Mouse (Mus musculus): ENCODE data around the gene Csnk2a1. TPM values are rescaled to one million over a fixed set of nuclear protein-coding genes. Genes with fewer than 3 reads are reported as not detected.

Gene Csnk2a1
- polyA plus RNA-seq, 1 experiment from 2014 or later, result 107 TPM

DNA sequence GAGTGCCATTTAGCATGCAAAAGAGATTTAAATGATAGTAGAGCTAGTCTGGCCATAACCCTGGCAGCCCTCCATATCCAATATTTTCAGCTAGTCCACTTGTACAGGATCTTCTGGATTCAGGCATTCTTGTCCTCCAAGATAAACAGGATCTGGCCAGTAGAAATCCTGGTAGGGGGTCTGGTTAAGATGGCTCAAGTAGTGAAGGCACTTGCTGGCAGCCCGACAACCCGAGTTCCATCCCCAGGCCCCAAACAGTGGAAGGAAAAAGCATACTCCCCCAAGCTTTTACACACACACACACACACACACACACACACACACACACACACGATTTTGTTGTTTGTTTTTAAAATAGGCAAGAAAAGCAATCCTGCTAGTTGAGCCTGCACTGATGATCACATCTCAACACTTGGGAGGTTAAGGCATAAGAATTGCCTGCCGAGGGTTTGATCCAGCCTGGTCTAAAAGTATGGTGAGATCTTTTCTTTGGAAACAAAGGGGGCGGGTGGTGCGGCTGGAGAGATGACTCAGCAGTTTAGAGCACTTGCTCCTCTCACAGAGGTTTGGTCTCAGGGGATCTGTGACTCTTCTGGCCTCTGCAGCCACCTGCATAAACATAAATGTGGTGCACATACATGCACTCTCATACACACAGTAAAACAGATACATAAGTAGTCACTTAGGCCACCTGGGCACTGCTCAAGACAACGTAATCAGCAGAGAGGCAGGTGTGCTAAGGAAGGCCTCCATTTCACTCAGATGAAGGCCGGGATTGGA lies 2.9 kb upstream of the Csnk2a1 start:
- ATAC-seq, result no peak

DNA sequence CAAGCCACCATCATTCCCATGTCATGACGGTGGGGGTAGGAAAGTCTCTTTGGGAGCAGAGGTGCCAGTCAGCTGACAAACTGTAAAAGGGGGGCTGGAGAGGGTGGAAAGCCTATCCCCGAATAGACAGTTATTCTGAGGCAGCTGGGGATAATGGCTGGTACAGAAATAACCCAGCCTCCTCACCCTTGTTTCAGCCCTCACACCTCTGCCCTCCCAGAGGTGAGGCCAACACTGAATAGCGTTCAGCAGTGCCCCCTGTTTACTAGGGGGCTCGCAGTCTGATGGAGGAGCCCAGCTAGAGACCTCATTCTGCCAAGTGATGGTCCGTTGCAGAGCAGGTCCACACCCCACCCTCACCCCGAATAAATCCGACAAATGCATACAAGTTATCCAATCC lies 1.1 kb upstream of the Csnk2a1 start:
- no peak overlapping the region for H3K9ac ChIP-seq (ENCODE audit: low read depth, low read length)
- H3K4me3 ChIP-seq (ENCODE audit: low read depth, low read length), result no peak overlapping the region
- H3K4me2 ChIP-seq (ENCODE audit: low read length), result no peak overlapping the region
- H3K36me3 ChIP-seq (ENCODE audit: control insufficient read depth, insufficient read depth, low read length), result no peaks in the 10 kb centered on the region
- H3K9me3 ChIP-seq (replicated peaks; ENCODE audit: control insufficient read depth, low read length, poor library complexity, severe bottlenecking), result no peaks in the 10 kb centered on the region
- peaks cover 20% of the 10 kb centered on the region for H3K4me1 ChIP-seq (ENCODE audit: control insufficient read depth, insufficient read depth, low read length)
- no peaks in the 10 kb centered on the region for H3K27me3 ChIP-seq (ENCODE audit: control insufficient read depth, insufficient read depth, low read depth, low read length)
- WGBS, result 80% methylated on average over 7 of the region's 7 CpGs
- no peak for ATAC-seq
- no peak overlapping the region for H3K27ac ChIP-seq (ENCODE audit: low read length)

More for the DNA sequence above, 2.9 kb upstream of the Csnk2a1 start:
- Histone ChIP-seq H3K4me3 (ENCODE audit: low read depth, low read length) (no peak overlapping the region), H3K27me3 (ENCODE audit: control insufficient read depth, insufficient read depth, low read depth, low read length) (no peaks in the 10 kb centered on the region), H3K27ac (ENCODE audit: low read length) (no peak overlapping the region), H3K9me3 (replicated peaks; ENCODE audit: control insufficient read depth, low read length, poor library complexity, severe bottlenecking) (no peaks in the 10 kb centered on the region), H3K36me3 (ENCODE audit: control insufficient read depth, insufficient read depth, low read length) (no peaks in the 10 kb centered on the region), H3K4me2 (ENCODE audit: low read length) (no peak overlapping the region), H3K4me1 (ENCODE audit: control insufficient read depth, insufficient read depth, low read length) (peaks cover 17% of the 10 kb centered on the region), H3K9ac (ENCODE audit: low read depth, low read length) (no peak overlapping the region)
- WGBS, result 64% methylated on average over 8 of the region's 8 CpGs

DNA sequence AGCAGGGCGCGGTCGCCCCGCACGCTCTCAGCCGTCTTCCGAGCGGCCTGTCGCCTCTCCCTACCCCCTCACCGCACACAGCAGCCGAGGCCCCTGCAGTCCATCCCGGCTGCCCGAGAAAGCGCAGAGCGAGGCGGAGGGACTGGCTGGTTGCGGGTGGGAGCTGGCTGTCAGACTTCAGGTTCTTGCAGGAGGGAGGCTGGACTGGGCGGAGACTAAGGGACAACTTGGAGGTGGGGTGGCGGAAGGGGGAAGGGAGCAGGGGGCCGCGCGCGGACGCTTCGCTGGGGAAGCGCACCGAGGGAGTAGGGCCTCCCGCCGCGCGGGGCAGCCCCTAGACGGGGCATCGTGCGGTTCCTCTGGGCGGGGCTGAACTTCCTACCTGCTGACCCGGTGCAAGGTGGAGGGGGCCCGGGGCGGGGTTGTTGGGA lies 427 bp downstream of the Csnk2a1 start:
- no peaks in the 10 kb centered on the region for H3K27me3 ChIP-seq (ENCODE audit: control insufficient read depth, insufficient read depth, low read depth, low read length)
- no peaks in the 10 kb centered on the region for H3K36me3 ChIP-seq (ENCODE audit: control insufficient read depth, insufficient read depth, low read length)
- peak overlapping the region; percentile 97 for H3K27ac ChIP-seq (ENCODE audit: low read length)
- peak overlapping the region; percentile 98 for H3K9ac ChIP-seq (ENCODE audit: low read depth, low read length)
- ATAC-seq, result peak; percentile 88
- H3K4me2 ChIP-seq (ENCODE audit: low read length), result peak overlapping the region; percentile 81
- peaks cover 20% of the 10 kb centered on the region for H3K4me1 ChIP-seq (ENCODE audit: control insufficient read depth, insufficient read depth, low read length)
- WGBS, result 0% methylated on average over 38 of the region's 38 CpGs
- H3K4me3 ChIP-seq (ENCODE audit: low read depth, low read length), result peak overlapping the region; percentile 98
- H3K9me3 ChIP-seq (replicated peaks; ENCODE audit: control insufficient read depth, low read length, poor library complexity, severe bottlenecking), result no peaks in the 10 kb centered on the region

DNA sequence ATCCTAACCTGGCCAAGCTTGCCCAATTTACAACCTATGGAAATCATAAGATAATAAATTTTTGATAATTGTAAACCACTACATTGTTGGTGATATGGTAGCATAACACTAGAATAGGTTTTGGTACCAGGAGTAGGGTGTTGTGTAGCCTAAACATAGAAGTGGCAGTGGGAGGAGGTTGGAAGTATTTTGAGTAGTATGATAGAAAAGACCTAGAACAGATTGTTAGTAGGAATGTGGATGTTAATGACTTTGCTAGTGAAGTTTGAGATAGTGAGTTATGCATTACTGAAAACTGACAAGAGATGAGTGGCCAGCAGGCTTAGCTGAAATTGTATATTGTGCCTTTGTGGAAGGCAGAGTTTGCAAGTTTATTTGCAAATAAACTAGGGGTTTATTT lies 3.4 kb downstream of the Csnk2a1 start:
- Histone ChIP-seq H3K9me3 (replicated peaks; ENCODE audit: control insufficient read depth, low read length, poor library complexity, severe bottlenecking) (no peaks in the 10 kb centered on the region), H3K27me3 (ENCODE audit: control insufficient read depth, insufficient read depth, low read depth, low read length) (no peaks in the 10 kb centered on the region), H3K4me3 (ENCODE audit: low read depth, low read length) (no peak overlapping the region), H3K9ac (ENCODE audit: low read depth, low read length) (no peak overlapping the region), H3K4me2 (ENCODE audit: low read length) (no peak overlapping the region), H3K27ac (ENCODE audit: low read length) (no peak overlapping the region), H3K36me3 (ENCODE audit: control insufficient read depth, insufficient read depth, low read length) (no peaks in the 10 kb centered on the region), H3K4me1 (ENCODE audit: control insufficient read depth, insufficient read depth, low read length) (peaks cover 20% of the 10 kb centered on the region)
- ATAC-seq, result no peak

DNA sequence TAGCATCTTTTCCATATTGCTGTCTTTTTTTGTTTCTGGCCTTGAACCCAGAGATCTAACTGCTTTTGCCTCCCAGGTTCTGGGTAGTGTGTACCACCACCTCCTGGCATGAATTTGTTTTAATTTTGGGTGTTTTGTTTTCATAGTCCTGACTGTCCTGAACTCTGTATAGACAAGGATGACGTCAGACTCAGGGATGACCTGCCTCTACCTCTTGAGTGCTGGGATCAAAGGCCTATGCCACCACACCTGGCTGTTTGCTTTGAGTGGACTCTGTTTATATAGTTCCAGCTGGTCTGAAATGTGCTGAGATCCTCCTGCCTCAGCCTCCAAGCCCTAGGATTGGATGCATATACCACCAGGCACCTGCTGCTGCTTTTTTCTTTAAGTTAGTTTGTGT lies 11.3 kb downstream of the Csnk2a1 start:
- H3K9ac ChIP-seq (ENCODE audit: low read depth, low read length), result no peak overlapping the region
- no peaks in the 10 kb centered on the region for H3K9me3 ChIP-seq (replicated peaks; ENCODE audit: control insufficient read depth, low read length, poor library complexity, severe bottlenecking)
- 94% methylated on average over 1 of the region's 1 CpGs for WGBS
- H3K4me1 ChIP-seq (ENCODE audit: control insufficient read depth, insufficient read depth, low read length), result peaks cover 3% of the 10 kb centered on the region; the same call in 1 of the 2 replicates
- no peak overlapping the region for H3K4me3 ChIP-seq (ENCODE audit: low read depth, low read length)
- H3K4me2 ChIP-seq (ENCODE audit: low read length), result no peak overlapping the region
- 0 out of 2 replicates have a peak, but pooled peaks have one; percentile 39 for ATAC-seq
- H3K36me3 ChIP-seq (ENCODE audit: control insufficient read depth, insufficient read depth, low read length), result no peaks in the 10 kb centered on the region
- H3K27ac ChIP-seq (ENCODE audit: low read length), result no peak overlapping the region
- no peaks in the 10 kb centered on the region for H3K27me3 ChIP-seq (ENCODE audit: control insufficient read depth, insufficient read depth, low read depth, low read length)

DNA sequence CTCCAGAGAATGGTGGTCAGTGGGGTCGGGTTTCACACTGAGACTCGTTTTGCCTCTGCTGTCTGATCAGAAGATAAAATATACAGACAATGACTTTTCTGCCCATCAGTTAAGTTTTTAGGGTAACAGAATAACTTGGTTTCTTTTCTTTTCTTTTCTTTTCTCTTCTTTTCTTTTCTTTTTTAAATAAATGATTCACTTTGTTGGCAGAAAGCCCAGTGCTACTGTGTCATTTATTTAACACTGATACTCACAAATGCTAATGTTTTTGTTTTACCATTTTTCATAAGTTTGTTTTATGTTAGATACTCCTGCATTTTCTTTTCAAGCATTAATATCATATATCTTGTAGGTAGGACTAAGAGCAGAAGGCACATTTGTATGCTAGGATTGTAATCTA lies 13.9 kb downstream of the Csnk2a1 start:
- no peak overlapping the region for H3K4me2 ChIP-seq (ENCODE audit: low read length)
- WGBS, result 61% methylated on average over 2 of the region's 2 CpGs
- H3K4me3 ChIP-seq (ENCODE audit: low read depth, low read length), result no peak overlapping the region
- no peak overlapping the region for H3K9ac ChIP-seq (ENCODE audit: low read depth, low read length)
- no peaks in the 10 kb centered on the region for H3K9me3 ChIP-seq (replicated peaks; ENCODE audit: control insufficient read depth, low read length, poor library complexity, severe bottlenecking)
- H3K4me1 ChIP-seq (ENCODE audit: control insufficient read depth, insufficient read depth, low read length), result peaks cover 3% of the 10 kb centered on the region; the same call in 1 of the 2 replicates
- ATAC-seq, result no peak
- H3K27me3 ChIP-seq (ENCODE audit: control insufficient read depth, insufficient read depth, low read depth, low read length), result no peaks in the 10 kb centered on the region
- H3K36me3 ChIP-seq (ENCODE audit: control insufficient read depth, insufficient read depth, low read length), result no peaks in the 10 kb centered on the region
- no peak overlapping the region for H3K27ac ChIP-seq (ENCODE audit: low read length)

DNA sequence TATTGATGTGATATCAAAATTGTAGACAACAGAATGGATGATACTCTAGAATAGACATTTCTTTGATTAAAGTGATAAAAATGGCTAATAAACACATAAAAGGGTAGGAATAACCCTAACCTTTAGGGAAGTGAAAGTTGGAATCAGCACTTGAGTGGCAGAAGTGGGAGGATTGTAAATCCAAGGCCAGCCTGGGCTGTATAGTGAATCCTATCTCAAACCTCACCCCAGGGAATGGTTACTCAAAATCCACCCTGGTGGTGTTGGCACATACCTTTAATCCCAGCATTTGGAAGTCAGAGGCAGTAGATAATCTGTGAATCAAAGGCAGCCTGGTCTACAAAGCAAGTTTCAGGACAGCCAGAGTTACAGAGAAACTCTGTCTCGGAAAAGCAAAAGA lies 20.6 kb downstream of the Csnk2a1 start:
- no peak for ATAC-seq
- H3K27ac ChIP-seq (ENCODE audit: low read length), result no peak overlapping the region
- no peak overlapping the region for H3K4me2 ChIP-seq (ENCODE audit: low read length)
- H3K4me3 ChIP-seq (ENCODE audit: low read depth, low read length), result no peak overlapping the region
- H3K4me1 ChIP-seq (ENCODE audit: control insufficient read depth, insufficient read depth, low read length), result no peaks in the 10 kb centered on the region
- H3K27me3 ChIP-seq (ENCODE audit: control insufficient read depth, insufficient read depth, low read depth, low read length), result no peaks in the 10 kb centered on the region
- WGBS, result 83% methylated on average over 1 of the region's 1 CpGs
- peaks cover 4% of the 10 kb centered on the region for H3K36me3 ChIP-seq (ENCODE audit: control insufficient read depth, insufficient read depth, low read length)
- no peaks in the 10 kb centered on the region for H3K9me3 ChIP-seq (replicated peaks; ENCODE audit: control insufficient read depth, low read length, poor library complexity, severe bottlenecking)
- no peak overlapping the region for H3K9ac ChIP-seq (ENCODE audit: low read depth, low read length)

DNA sequence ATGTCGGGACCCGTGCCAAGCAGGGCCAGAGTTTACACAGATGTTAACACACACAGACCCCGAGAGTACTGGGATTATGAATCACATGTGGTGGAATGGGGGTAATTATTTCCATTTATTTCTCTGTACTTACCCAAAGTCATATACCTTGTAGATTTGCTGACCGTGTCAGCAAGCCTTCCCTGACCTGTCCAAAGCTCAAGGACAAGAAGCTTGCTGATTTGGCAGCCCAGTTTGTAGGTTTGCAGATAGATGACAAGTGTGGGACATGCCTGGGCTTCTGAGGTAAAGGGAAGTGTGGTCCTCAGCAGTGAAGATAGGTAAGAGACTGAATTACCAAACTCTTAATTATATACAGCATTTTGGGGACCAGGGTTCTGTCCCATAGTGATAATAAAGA lies 23.9 kb downstream of the Csnk2a1 start:
- ATAC-seq, result no peak

DNA sequence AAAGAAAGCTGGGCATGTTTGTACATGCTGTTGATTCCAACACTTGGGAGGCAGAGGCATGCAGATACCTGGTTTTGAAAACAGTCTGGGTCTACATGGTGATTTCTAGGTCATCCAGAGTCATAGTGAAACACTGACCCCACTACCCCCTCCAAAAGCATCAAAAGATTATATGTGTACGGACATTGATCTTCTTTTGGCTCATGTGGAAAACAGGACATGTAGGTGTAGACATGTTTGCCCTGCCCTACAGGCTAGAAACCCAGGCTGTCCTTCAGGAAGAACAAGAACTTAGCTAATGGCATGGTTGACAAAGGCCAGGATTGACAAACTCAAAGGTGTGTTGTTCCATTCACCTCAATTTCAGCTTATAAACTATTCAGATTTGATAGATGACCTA lies 33.1 kb downstream of the Csnk2a1 start:
- H3K27ac ChIP-seq (ENCODE audit: low read length), result no peak overlapping the region
- H3K4me2 ChIP-seq (ENCODE audit: low read length), result no peak overlapping the region
- H3K9ac ChIP-seq (ENCODE audit: low read depth, low read length), result no peak overlapping the region
- ATAC-seq, result no peak
- 94% methylated on average over 1 of the region's 1 CpGs for WGBS
- H3K9me3 ChIP-seq (replicated peaks; ENCODE audit: control insufficient read depth, low read length, poor library complexity, severe bottlenecking), result no peaks in the 10 kb centered on the region
- no peaks in the 10 kb centered on the region for H3K27me3 ChIP-seq (ENCODE audit: control insufficient read depth, insufficient read depth, low read depth, low read length)
- peaks cover 35% of the 10 kb centered on the region for H3K36me3 ChIP-seq (ENCODE audit: control insufficient read depth, insufficient read depth, low read length)
- no peaks in the 10 kb centered on the region for H3K4me1 ChIP-seq (ENCODE audit: control insufficient read depth, insufficient read depth, low read length)
- H3K4me3 ChIP-seq (ENCODE audit: low read depth, low read length), result no peak overlapping the region

More for the DNA sequence above, 23.9 kb downstream of the Csnk2a1 start:
- no peaks in the 10 kb centered on the region for H3K27me3 ChIP-seq (ENCODE audit: control insufficient read depth, insufficient read depth, low read depth, low read length)
- peaks cover 21% of the 10 kb centered on the region for H3K36me3 ChIP-seq (ENCODE audit: control insufficient read depth, insufficient read depth, low read length)
- no peak overlapping the region for H3K4me3 ChIP-seq (ENCODE audit: low read depth, low read length)
- no peak overlapping the region for H3K9ac ChIP-seq (ENCODE audit: low read depth, low read length)
- WGBS, result 91% methylated on average over 2 of the region's 4 CpGs
- H3K9me3 ChIP-seq (replicated peaks; ENCODE audit: control insufficient read depth, low read length, poor library complexity, severe bottlenecking), result no peaks in the 10 kb centered on the region
- H3K27ac ChIP-seq (ENCODE audit: low read length), result no peak overlapping the region
- no peaks in the 10 kb centered on the region for H3K4me1 ChIP-seq (ENCODE audit: control insufficient read depth, insufficient read depth, low read length)
- no peak overlapping the region for H3K4me2 ChIP-seq (ENCODE audit: low read length)

Measured in midbrain, embryonic 16.5 days (tissue).